Mouse (Mus musculus) hindbrain, embryonic 13.5 days (tissue): ENCODE measurements around the gene Kif1c. TPM values are rescaled to one million over a fixed set of nuclear protein-coding genes. Genes with fewer than 3 reads are reported as not detected.

Experiments used
- ATAC-seq: fragments of 200-750 bp; cut with Nextera tagmentation; 2 replicates; pipeline ENCODE4 v1.8.0; 2017; ENCODE audit warnings: moderate TSS enrichment; ENCODE audit not compliant: low FRiP score
- H3K27ac ChIP-seq: fragments of 300-500 bp; sonication (generic); 2 replicates; pipeline ENCODE4 v1.5.1; 2015; ENCODE audit warnings: inconsistent platforms, mild to moderate bottlenecking, moderate library complexity
- H3K27me3 ChIP-seq: fragments of 300-500 bp; sonication (generic); 2 replicates; pipeline ENCODE4 v1.6.1; 2015; ENCODE audit warnings: mild to moderate bottlenecking, inconsistent platforms
- H3K36me3 ChIP-seq: fragments of 300-500 bp; sonication (generic); 2 replicates; pipeline ENCODE4 v1.6.1; 2015; ENCODE audit warnings: mild to moderate bottlenecking, inconsistent platforms
- H3K4me1 ChIP-seq: fragments of 300-500 bp; sonication (generic); replicated peaks from 2 replicates; pipeline ENCODE4 v1.6.1; 2015; ENCODE audit warnings: inconsistent platforms
- H3K4me2 ChIP-seq: fragments of 300-500 bp; sonication (generic); 2 replicates; pipeline ENCODE4 v1.6.1; 2015; ENCODE audit warnings: inconsistent platforms, mild to moderate bottlenecking, moderate library complexity
- H3K4me3 ChIP-seq: fragments of 300-500 bp; sonication (generic); 2 replicates; pipeline ENCODE4 v1.5.1; 2015; ENCODE audit warnings: mild to moderate bottlenecking, inconsistent platforms
- H3K9ac ChIP-seq: fragments of 300-500 bp; sonication (generic); 2 replicates; pipeline ENCODE4 v1.6.1; 2015; ENCODE audit warnings: mild to moderate bottlenecking, inconsistent platforms
- H3K9me3 ChIP-seq: fragments of 300-500 bp; sonication (generic); 2 replicates; pipeline ENCODE4 v1.6.1; 2016; ENCODE audit warnings: inconsistent platforms
- WGBS: fragments of 180-500 bp; shearing (Covaris S2); methylation state at CpG from one replicate; pipeline ENCODE4 v1.1.7; 2015; 5-methylcytosine and 5-hydroxymethylcytosine counted together
- polyA plus RNA-seq: library from polyadenylated mRNA; unstranded; fragments of >200 nt; fragmentation: Nextera tagmentation; extraction: Ambion mirVana; gene quantifications from 2 replicates; pipeline ENCODE4 v1.2.1, GENCODE M21; 2015

The Kif1c gene
- polyA plus RNA-seq, 1 experiment from 2014 or later: 1.7 TPM

GRCm38 (mm10) chr11:70701984-70702733 is 1.8 kb downstream of the Kif1c start:
- no peak for ATAC-seq
- Histone ChIP-seq H3K36me3 (peaks cover 41% of the 10 kb centered on the region), H3K4me2 (peak overlapping the region; percentile 89), H3K9ac (peak overlapping the region; percentile 95), H3K27ac (no peak overlapping the region), H3K9me3 (no peaks in the 10 kb centered on the region), H3K27me3 (no peaks in the 10 kb centered on the region), H3K4me3 (peak overlapping the region; percentile 91), H3K4me1 (peaks cover 26% of the 10 kb centered on the region)
- 77% methylated on average over 6 of the region's 6 CpGs for WGBS

GRCm38 (mm10) chr11:70702781-70703180 is 2.4 kb downstream of the Kif1c start:
- no peak for ATAC-seq

GRCm38 (mm10) chr11:70706127-70706526 is 5.8 kb downstream of the Kif1c start:
- 85% methylated on average over 3 of the region's 3 CpGs for WGBS
- H3K9ac ChIP-seq: no peak overlapping the region
- H3K27ac ChIP-seq: no peak overlapping the region
- no peaks in the 10 kb centered on the region for H3K27me3 ChIP-seq
- H3K36me3 ChIP-seq: peaks cover 81% of the 10 kb centered on the region
- H3K4me2 ChIP-seq: no peak overlapping the region
- H3K4me1 ChIP-seq: peaks cover 18% of the 10 kb centered on the region
- no peaks in the 10 kb centered on the region for H3K9me3 ChIP-seq
- no peak for ATAC-seq
- H3K4me3 ChIP-seq: no peak overlapping the region

More at GRCm38 (mm10) chr11:70702781-70703180, 2.4 kb downstream of the Kif1c start:
- Histone ChIP-seq H3K4me3 (no peak overlapping the region), H3K9ac (peak overlapping the region; percentile 95), H3K36me3 (peaks cover 47% of the 10 kb centered on the region), H3K4me2 (0 out of 2 replicates have a peak overlapping the region, but pooled peaks have one; percentile 89), H3K27ac (no peak overlapping the region), H3K27me3 (no peaks in the 10 kb centered on the region), H3K4me1 (peaks cover 26% of the 10 kb centered on the region), H3K9me3 (no peaks in the 10 kb centered on the region)
- WGBS: 78% methylated on average over 6 of the region's 6 CpGs

- Histone ChIP-seq H3K4me1 (no peaks in the 10 kb centered on the region), H3K9ac (no peak overlapping the region), H3K36me3 (peaks cover 81% of the 10 kb centered on the region), H3K9me3 (no peaks in the 10 kb centered on the region), H3K4me2 (no peak overlapping the region), H3K27ac (no peak overlapping the region), H3K4me3 (no peak overlapping the region), H3K27me3 (no peaks in the 10 kb centered on the region)
- no peak for ATAC-seq
- 95% methylated on average over 10 of the region's 10 CpGs for WGBS
These were observed 10.7 kb downstream of the Kif1c start for GRCm38 (mm10) chr11:70711026-70711425.

- no peaks in the 10 kb centered on the region for H3K4me1 ChIP-seq
- no peak overlapping the region for H3K27ac ChIP-seq
- H3K9me3 ChIP-seq: no peaks in the 10 kb centered on the region
- H3K36me3 ChIP-seq: peaks cover 81% of the 10 kb centered on the region
- H3K4me3 ChIP-seq: no peak overlapping the region
- no peak overlapping the region for H3K4me2 ChIP-seq
- no peak for ATAC-seq
- no peak overlapping the region for H3K9ac ChIP-seq
- WGBS: 88% methylated on average over 6 of the region's 6 CpGs
- no peaks in the 10 kb centered on the region for H3K27me3 ChIP-seq
These were observed 12.9 kb downstream of the Kif1c start for GRCm38 (mm10) chr11:70713222-70713621.

- Histone ChIP-seq H3K36me3 (peaks cover 80% of the 10 kb centered on the region), H3K4me1 (no peaks in the 10 kb centered on the region), H3K9ac (no peak overlapping the region), H3K27ac (no peak overlapping the region), H3K4me2 (no peak overlapping the region), H3K9me3 (no peaks in the 10 kb centered on the region), H3K4me3 (no peak overlapping the region), H3K27me3 (no peaks in the 10 kb centered on the region)
- WGBS: 88% methylated on average over 6 of the region's 6 CpGs
- no peak for ATAC-seq
These were observed 15.5 kb downstream of the Kif1c start for GRCm38 (mm10) chr11:70715832-70716231.

- no peak overlapping the region for H3K9ac ChIP-seq
- no peak overlapping the region for H3K4me3 ChIP-seq
- no peak overlapping the region for H3K27ac ChIP-seq
- no peak overlapping the region for H3K4me2 ChIP-seq
- no peaks in the 10 kb centered on the region for H3K4me1 ChIP-seq
- H3K9me3 ChIP-seq: no peaks in the 10 kb centered on the region
- ATAC-seq: no peak
- 76% methylated on average over 5 of the region's 5 CpGs for WGBS
- H3K36me3 ChIP-seq: peaks cover 83% of the 10 kb centered on the region
- no peaks in the 10 kb centered on the region for H3K27me3 ChIP-seq
These were observed 18.1 kb downstream of the Kif1c start for GRCm38 (mm10) chr11:70718481-70718880.

GRCm38 (mm10) chr11:70720567-70720966 is 20.2 kb downstream of the Kif1c start:
- H3K27ac ChIP-seq: no peak overlapping the region
- no peak overlapping the region for H3K4me2 ChIP-seq
- H3K4me1 ChIP-seq: no peaks in the 10 kb centered on the region
- no peaks in the 10 kb centered on the region for H3K27me3 ChIP-seq
- no peaks in the 10 kb centered on the region for H3K9me3 ChIP-seq
- ATAC-seq: no peak
- no peak overlapping the region for H3K4me3 ChIP-seq
- H3K36me3 ChIP-seq: peaks cover 93% of the 10 kb centered on the region
- 95% methylated on average over 3 of the region's 3 CpGs for WGBS
- no peak overlapping the region for H3K9ac ChIP-seq

GRCm38 (mm10) chr11:70721072-70721471 is 20.7 kb downstream of the Kif1c start:
- no peak overlapping the region for H3K9ac ChIP-seq
- H3K4me1 ChIP-seq: no peaks in the 10 kb centered on the region
- H3K4me2 ChIP-seq: no peak overlapping the region
- no peaks in the 10 kb centered on the region for H3K27me3 ChIP-seq
- no peak overlapping the region for H3K27ac ChIP-seq
- peaks cover 93% of the 10 kb centered on the region for H3K36me3 ChIP-seq
- H3K4me3 ChIP-seq: no peak overlapping the region
- WGBS: 96% methylated on average over 3 of the region's 3 CpGs
- no peak for ATAC-seq
- no peaks in the 10 kb centered on the region for H3K9me3 ChIP-seq

- Histone ChIP-seq H3K36me3 (peaks cover 89% of the 10 kb centered on the region), H3K4me1 (no peaks in the 10 kb centered on the region), H3K4me3 (no peak overlapping the region), H3K27ac (no peak overlapping the region), H3K9ac (no peak overlapping the region), H3K4me2 (no peak overlapping the region), H3K27me3 (no peaks in the 10 kb centered on the region), H3K9me3 (no peaks in the 10 kb centered on the region)
- ATAC-seq: no peak
- 95% methylated on average over 9 of the region's 9 CpGs for WGBS
These were observed 24.4 kb downstream of the Kif1c start for GRCm38 (mm10) chr11:70724706-70725105.

- Histone ChIP-seq H3K9me3 (no peaks in the 10 kb centered on the region), H3K4me2 (no peak overlapping the region), H3K36me3 (peaks cover 72% of the 10 kb centered on the region), H3K4me3 (no peak overlapping the region), H3K9ac (no peak overlapping the region), H3K27ac (no peak overlapping the region), H3K4me1 (no peaks in the 10 kb centered on the region), H3K27me3 (no peaks in the 10 kb centered on the region)
- WGBS: 97% methylated on average over 2 of the region's 2 CpGs
- no peak for ATAC-seq
These were observed 26.2 kb downstream of the Kif1c start for GRCm38 (mm10) chr11:70726585-70726984.

- no peak overlapping the region for H3K27ac ChIP-seq
- no peak overlapping the region for H3K4me2 ChIP-seq
- peaks cover 65% of the 10 kb centered on the region for H3K36me3 ChIP-seq
- no peak overlapping the region for H3K4me3 ChIP-seq
- no peaks in the 10 kb centered on the region for H3K27me3 ChIP-seq
- no peaks in the 10 kb centered on the region for H3K9me3 ChIP-seq
- no peak overlapping the region for H3K9ac ChIP-seq
- no peak for ATAC-seq
- 93% methylated on average over 5 of the region's 5 CpGs for WGBS
- H3K4me1 ChIP-seq: no peaks in the 10 kb centered on the region
These were observed 27.0 kb downstream of the Kif1c start for GRCm38 (mm10) chr11:70727385-70727784.

GRCm38 (mm10) chr11:70730427-70731038 is 30.2 kb downstream of the Kif1c start:
- Histone ChIP-seq H3K27ac (peak overlapping the region; percentile 24; the same call in 1 of the 2 replicates), H3K36me3 (peaks cover 39% of the 10 kb centered on the region), H3K9me3 (no peaks in the 10 kb centered on the region), H3K9ac (no peak overlapping the region), H3K4me2 (no peak overlapping the region), H3K4me1 (no peaks in the 10 kb centered on the region), H3K4me3 (no peak overlapping the region), H3K27me3 (no peaks in the 10 kb centered on the region)
- no peak for ATAC-seq
- WGBS: 84% methylated on average over 9 of the region's 9 CpGs
